14 mouse cellular contexts compared by ENCODE assay signal in genomic region chr19:15487576-15487975, GRCm38 (mm10).
"Had no signal": no experiment of that assay in that cellular context is flagged by ENCODE, and none has a peak within 500 bp of the region (broad histone marks: within the 10 kb centered on the region; RNA-seq: fewer than 3 reads in every experiment).

No protein-coding gene starts in this region.

- H3K4me3 ChIP-seq: layer of hippocampus, adult 2 months; liver, embryonic 13.5 days had no signal

- DNase-seq: kidney, adult 2 months; kidney, postnatal 25 days; layer of hippocampus, adult 9-11 months; liver, embryonic 13.5 days; lung, adult 2 months; lung, postnatal 14 days; lung, postnatal 4 days; midbrain, embryonic 14.5 days; thymus, adult 18-20 months; thymus, postnatal 36 days had no signal

- H3K4me2 ChIP-seq: liver, embryonic 13.5 days; midbrain, embryonic 11.5 days had no signal

- ATAC-seq: intestine, postnatal 0 days had no signal

- H3K27ac ChIP-seq: kidney, postnatal 0 days; layer of hippocampus, adult 2 months; liver, embryonic 13.5 days had no signal

- H3K9me3 ChIP-seq: liver, embryonic 13.5 days had no signal

- H3K36me3 ChIP-seq: liver, embryonic 13.5 days had no signal

- H3K27me3 ChIP-seq: liver, embryonic 13.5 days had no signal

- H3K9ac ChIP-seq: liver, embryonic 13.5 days had no signal

- H3K4me1 ChIP-seq: liver, embryonic 13.5 days had no signal
